Mouse (Mus musculus): ENCODE results near the gene Lpin1. TPM values are rescaled to one million over a fixed set of nuclear protein-coding genes. Genes with fewer than 3 reads are reported as not detected.

Lpin1 gene
- total RNA-seq (2014; rRNA removed) (14.5 and 15.4 TPM in 2 replicates), polyA plus RNA-seq (2015; fragmentation: Nextera tagmentation; extraction: Ambion mirVana) (5.5 and 8.4 TPM in 2 replicates)

- Histone ChIP-seq H3K9me3 (ENCODE audit: low read length) (no peaks in the 10 kb centered on the region), H3K4me3 (ENCODE audit: low read depth, low read length) (no peak within 1 kb of the TSS), H3K9ac (no peak within 1 kb of the TSS), H3K4me1 (ENCODE audit: insufficient read depth) (no peaks in the 10 kb centered on the region), H3K27ac (ENCODE audit: low read depth, low read length) (no peak within 1 kb of the TSS), H3K27me3 (ENCODE audit: insufficient read depth, low read length) (no peaks in the 10 kb centered on the region), H3K36me3 (ENCODE audit: insufficient read depth) (no peaks in the 10 kb centered on the region), H3K4me2 (ENCODE audit: low read depth) (no peak within 1 kb of the TSS)
- ATAC-seq (no peak), DNase-seq (no peak)
- 77% methylated on average over 2 of the region's 2 CpGs for WGBS
- no peak for TF ChIP-seq CTCF (IDR thresholded peaks at IDR 0.05; ENCODE audit: low read depth)
Measured at GRCm38 (mm10) chr12:16610936-16611335, at the start of gene Lpin1. Lpin1 (minus strand) TSS chr12:16610966.

GRCm38 (mm10) chr12:16656906-16657875 is 46.4 kb upstream of the Lpin1 start:
- no peak overlapping the region for H3K4me3 ChIP-seq (ENCODE audit: low read depth, low read length)
- no peak overlapping the region for H3K4me2 ChIP-seq (ENCODE audit: low read depth)
- WGBS: 66% methylated on average over 5 of the region's 5 CpGs
- peaks cover 18% of the 10 kb centered on the region for H3K27me3 ChIP-seq (ENCODE audit: insufficient read depth, low read length)
- no peak for TF ChIP-seq CTCF (IDR thresholded peaks at IDR 0.05; ENCODE audit: low read depth)
- DNase-seq: peak; percentile 8
- H3K27ac ChIP-seq (ENCODE audit: low read depth, low read length): no peak overlapping the region
- H3K4me1 ChIP-seq (ENCODE audit: insufficient read depth): peaks cover 10% of the 10 kb centered on the region; the same call in 1 of the 2 replicates
- no peak overlapping the region for H3K9ac ChIP-seq
- H3K9me3 ChIP-seq (ENCODE audit: low read length): no peaks in the 10 kb centered on the region
- peak; percentile 18; the same call in 1 of the 2 replicates for ATAC-seq
- H3K36me3 ChIP-seq (ENCODE audit: insufficient read depth): no peaks in the 10 kb centered on the region

DNA sequence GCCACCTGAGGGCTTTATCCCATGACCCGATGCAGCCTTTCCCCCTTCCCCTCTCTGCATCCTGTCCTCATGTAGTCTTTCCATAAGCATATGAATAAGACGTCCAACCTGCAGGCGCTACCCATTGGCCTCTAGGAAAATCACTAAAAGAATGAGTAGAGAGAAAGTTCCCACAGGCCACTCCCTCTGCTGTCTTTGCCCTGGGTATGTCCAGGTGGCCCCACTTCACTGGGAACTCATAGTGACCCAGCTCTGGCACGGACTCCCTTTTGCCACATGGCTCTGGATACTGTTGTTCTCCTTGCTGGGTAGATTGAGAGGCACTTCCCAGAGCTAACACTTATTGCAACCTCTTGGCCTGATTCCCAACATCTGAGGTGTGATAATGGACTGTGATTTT is 44.8 kb upstream of the Lpin1 start:
- H3K9me3 ChIP-seq (ENCODE audit: low read length): no peaks in the 10 kb centered on the region
- WGBS: 71% methylated on average over 4 of the region's 4 CpGs
- ATAC-seq (no peak), DNase-seq (no peak)
- H3K27me3 ChIP-seq (ENCODE audit: insufficient read depth, low read length): peaks cover 18% of the 10 kb centered on the region
- peaks cover 10% of the 10 kb centered on the region; the same call in 1 of the 2 replicates for H3K4me1 ChIP-seq (ENCODE audit: insufficient read depth)
- TF ChIP-seq CTCF (IDR thresholded peaks at IDR 0.05; ENCODE audit: low read depth): no peak
- H3K27ac ChIP-seq (ENCODE audit: low read depth, low read length): no peak overlapping the region
- no peak overlapping the region for H3K4me3 ChIP-seq (ENCODE audit: low read depth, low read length)
- H3K36me3 ChIP-seq (ENCODE audit: insufficient read depth): no peaks in the 10 kb centered on the region
- no peak overlapping the region for H3K4me2 ChIP-seq (ENCODE audit: low read depth)
- no peak overlapping the region for H3K9ac ChIP-seq

GRCm38 (mm10) chr12:16653332-16654093 is 42.7 kb upstream of the Lpin1 start, which contains the start of gene Ntsr2:
Ntsr2 (plus strand) TSS chr12:16653382.
- 6% methylated on average over 53 of the region's 58 CpGs for WGBS
- H3K9ac ChIP-seq: peak within 1 kb of the TSS; percentile 39
- peak; percentile 93 for ATAC-seq

DNA sequence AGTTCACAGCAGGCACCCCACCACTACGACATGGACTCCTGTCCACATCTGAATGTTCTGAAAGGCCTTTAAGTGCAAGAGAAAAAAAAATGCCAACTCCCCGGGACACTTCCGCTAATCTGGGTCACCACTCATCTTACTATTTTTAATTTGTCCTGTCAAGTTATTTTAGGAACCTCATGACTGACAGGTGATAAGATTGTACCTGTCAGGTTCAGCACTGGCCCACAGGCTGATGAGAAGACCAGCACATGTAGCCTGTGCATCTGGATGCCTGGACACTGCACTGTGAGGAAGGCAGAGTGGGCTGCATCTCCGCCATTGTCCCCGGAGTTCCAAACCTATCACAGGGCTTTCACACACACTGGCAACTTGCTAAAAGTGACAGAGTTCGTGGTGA is 39.1 kb upstream of the Lpin1 start:
- Histone ChIP-seq H3K4me1 (ENCODE audit: insufficient read depth) (peaks cover 10% of the 10 kb centered on the region; the same call in 1 of the 2 replicates), H3K4me2 (ENCODE audit: low read depth) (no peak overlapping the region), H3K9me3 (ENCODE audit: low read length) (no peaks in the 10 kb centered on the region), H3K27ac (ENCODE audit: low read depth, low read length) (no peak overlapping the region), H3K4me3 (ENCODE audit: low read depth, low read length) (no peak overlapping the region), H3K27me3 (ENCODE audit: insufficient read depth, low read length) (peaks cover 17% of the 10 kb centered on the region), H3K36me3 (ENCODE audit: insufficient read depth) (no peaks in the 10 kb centered on the region), H3K9ac (no peak overlapping the region)
- TF ChIP-seq CTCF (IDR thresholded peaks at IDR 0.05; ENCODE audit: low read depth): no peak
- ATAC-seq: no peak
- WGBS: 80% methylated on average over 6 of the region's 6 CpGs
- no peak for DNase-seq

More at GRCm38 (mm10) chr12:16653332-16654093, 42.7 kb upstream of the Lpin1 start, which contains the start of gene Ntsr2:
- DNase-seq: peak; percentile 77
- peak within 1 kb of the TSS; percentile 40 for H3K4me3 ChIP-seq (ENCODE audit: low read depth, low read length)
- TF ChIP-seq CTCF (IDR thresholded peaks at IDR 0.05; ENCODE audit: low read depth): no peak
- no peaks in the 10 kb centered on the region for H3K9me3 ChIP-seq (ENCODE audit: low read length)
- peak within 1 kb of the TSS; percentile 87 for H3K4me2 ChIP-seq (ENCODE audit: low read depth)
- H3K27ac ChIP-seq (ENCODE audit: low read depth, low read length): no peak within 1 kb of the TSS
- H3K4me1 ChIP-seq (ENCODE audit: insufficient read depth): peaks cover 10% of the 10 kb centered on the region; the same call in 1 of the 2 replicates
- no peaks in the 10 kb centered on the region for H3K36me3 ChIP-seq (ENCODE audit: insufficient read depth)
- H3K27me3 ChIP-seq (ENCODE audit: insufficient read depth, low read length): peaks cover 18% of the 10 kb centered on the region

GRCm38 (mm10) chr12:16648273-16648672 is 37.5 kb upstream of the Lpin1 start:
- TF ChIP-seq CTCF (IDR thresholded peaks at IDR 0.05; ENCODE audit: low read depth): no peak
- DNase-seq: no peak
- Histone ChIP-seq H3K27me3 (ENCODE audit: insufficient read depth, low read length) (0 out of 2 replicates have a peak, but pooled peaks cover 6% of the 10 kb centered on the region), H3K4me2 (ENCODE audit: low read depth) (no peak overlapping the region), H3K36me3 (ENCODE audit: insufficient read depth) (no peaks in the 10 kb centered on the region), H3K4me3 (ENCODE audit: low read depth, low read length) (no peak overlapping the region), H3K4me1 (ENCODE audit: insufficient read depth) (peaks cover 9% of the 10 kb centered on the region; the same call in 1 of the 2 replicates), H3K9me3 (ENCODE audit: low read length) (no peaks in the 10 kb centered on the region), H3K27ac (ENCODE audit: low read depth, low read length) (no peak overlapping the region), H3K9ac (no peak overlapping the region)
- ATAC-seq: no peak
- 87% methylated on average over 6 of the region's 6 CpGs for WGBS

All from forebrain, postnatal 0 days (tissue).